Mouse (Mus musculus) MEL (cell line): ENCODE measurements around the gene Dop1b. TPM values are rescaled to one million over a fixed set of nuclear protein-coding genes. Genes with fewer than 3 reads are reported as not detected.

Experiments used
- DNase-seq: peaks from one replicate; pipeline ENCODE4 v3.0.0; 2011; ENCODE audit warnings: low read depth, low spot score
- H3K27ac ChIP-seq: 2 replicates; pipeline ENCODE4 v1.5.1; 2012; ENCODE audit warnings: low read depth, mild to moderate bottlenecking, control low read depth, low read length, moderate library complexity; ENCODE audit not compliant: control insufficient read depth
- H3K27me3 ChIP-seq, 2 experiments: fragments of 150-350 bp in 1 of 2; sonication (generic) in 1 of 2; 2 replicates each; pipeline ENCODE4 v1.6.1; 2012; ENCODE audit warnings: low read length in 2 of 2, mild to moderate bottlenecking in 2 of 2, improper control_type of control experiment in 1 of 2, moderate library complexity in 1 of 2; ENCODE audit not compliant: insufficient read depth in 2 of 2, control insufficient read depth in 1 of 2
- H3K36me3 ChIP-seq, 2 experiments: 2 replicates each; pipeline ENCODE4 v1.6.1; 2012 to 2014; ENCODE audit warnings: low read length in 2 of 2, improper control_type of control experiment in 1 of 2, inconsistent platforms in 1 of 2, mild to moderate bottlenecking in 1 of 2; ENCODE audit not compliant: insufficient read depth in 2 of 2, control insufficient read depth in 1 of 2
- H3K4me1 ChIP-seq, 2 experiments: fragments of 150-350 bp in 1 of 2; sonication (generic) in 1 of 2; 2 replicates each; pipeline ENCODE4 v1.6.1; 2012; ENCODE audit warnings: low read length in 2 of 2, improper control_type of control experiment in 1 of 2, mild to moderate bottlenecking in 1 of 2; ENCODE audit not compliant: insufficient read depth in 2 of 2, control insufficient read depth in 1 of 2
- H3K4me3 ChIP-seq, 2 experiments: fragments of 150-350 bp in 1 of 2; sonication (generic) in 1 of 2; 2 replicates each; pipeline ENCODE4 v1.5.1; 2012; ENCODE audit warnings: low read depth in 2 of 2, low read length in 2 of 2, mild to moderate bottlenecking in 2 of 2, moderate library complexity in 2 of 2, control low read depth in 1 of 2, improper control_type of control experiment in 1 of 2; ENCODE audit not compliant: control insufficient read depth in 1 of 2, insufficient read depth in 1 of 2
- H3K79me2 ChIP-seq: 2 replicates; pipeline ENCODE4 v1.6.1; 2012; ENCODE audit warnings: mild to moderate bottlenecking, low read length, moderate library complexity; ENCODE audit not compliant: control insufficient read depth, poor library complexity, insufficient read depth
- H3K9ac ChIP-seq: 2 replicates; pipeline ENCODE4 v1.6.1; 2012; ENCODE audit warnings: low read depth, mild to moderate bottlenecking, control low read depth, low read length, moderate library complexity; ENCODE audit not compliant: control insufficient read depth, poor library complexity, severe bottlenecking
- H3K9me3 ChIP-seq: fragments of 150-350 bp; sonication (generic); replicated peaks from 2 replicates; pipeline ENCODE4 v1.6.1; 2012; ENCODE audit warnings: mild to moderate bottlenecking, low read length, improper control_type of control experiment, moderate library complexity; ENCODE audit not compliant: insufficient read depth
- BHLHE40 ChIP-seq: IDR thresholded peaks from 2 replicates; pipeline ENCODE4 v1.6.1; 2012; ENCODE audit warnings: low read depth, mild to moderate bottlenecking, inconsistent platforms, low read length, improper control_type of control experiment, borderline replicate concordance
- CHD1 ChIP-seq: IDR thresholded peaks from 2 replicates; pipeline ENCODE4 v1.6.1; 2012; ENCODE audit warnings: low read depth, mild to moderate bottlenecking, inconsistent platforms, low read length, improper control_type of control experiment
- CTCF ChIP-seq, 3 experiments: IDR thresholded peaks in 2 of 3; conservative IDR thresholded peaks in 1 of 3; 2 replicates each; pipeline ENCODE4 v1.5.1; 2011 to 2012; ENCODE audit warnings: low read length in 3 of 3, low read depth in 2 of 3, mild to moderate bottlenecking in 2 of 3, improper control_type of control experiment in 1 of 3, inconsistent platforms in 1 of 3, mixed read lengths in 1 of 3, moderate library complexity in 1 of 3; ENCODE audit not compliant: control insufficient read depth in 1 of 3, insufficient read depth in 1 of 3, poor library complexity in 1 of 3, severe bottlenecking in 1 of 3
- E2F4 ChIP-seq: IDR thresholded peaks from 2 replicates; pipeline ENCODE4 v1.6.1; 2011; ENCODE audit warnings: low read depth, low read length, improper control_type of control experiment, borderline replicate concordance
- ELF1 ChIP-seq: IDR thresholded peaks from 2 replicates; pipeline ENCODE4 v1.6.1; 2014; ENCODE audit warnings: low read depth, mild to moderate bottlenecking, inconsistent platforms, low read length, improper control_type of control experiment, moderate library complexity
- EP300 ChIP-seq, 2 experiments: IDR thresholded peaks; 2 replicates each; pipeline ENCODE4 v1.6.1; 2011; ENCODE audit warnings: improper control_type of control experiment in 2 of 2, low read length in 2 of 2, low read depth in 1 of 2, mild to moderate bottlenecking in 1 of 2
- ETS1 ChIP-seq: IDR thresholded peaks from 2 replicates; pipeline ENCODE4 v1.6.1; 2012; ENCODE audit warnings: low read depth, mild to moderate bottlenecking, inconsistent platforms, low read length, improper control_type of control experiment, moderate library complexity
- GABPA ChIP-seq: IDR thresholded peaks from 2 replicates; pipeline ENCODE4 v1.6.1; 2012; ENCODE audit warnings: low read depth, mild to moderate bottlenecking, inconsistent platforms, low read length, improper control_type of control experiment, moderate library complexity
- JUND ChIP-seq: IDR thresholded peaks from 2 replicates; pipeline ENCODE4 v1.6.1; 2011; ENCODE audit warnings: low read depth, mild to moderate bottlenecking, improper control_type of control experiment, low read length
- KAT2A ChIP-seq: conservative IDR thresholded peaks from 2 replicates; pipeline ENCODE4 v1.6.1; 2012; ENCODE audit warnings: low read depth, low read length, improper control_type of control experiment, inconsistent platforms
- MAX ChIP-seq: IDR thresholded peaks from 2 replicates; pipeline ENCODE4 v1.6.1; 2011; ENCODE audit warnings: low read length, improper control_type of control experiment
- MAZ ChIP-seq: IDR thresholded peaks from 2 replicates; pipeline ENCODE4 v1.6.1; 2012; ENCODE audit warnings: low read depth, mild to moderate bottlenecking, inconsistent platforms, low read length, improper control_type of control experiment
- MEF2A ChIP-seq: IDR thresholded peaks from 2 replicates; pipeline ENCODE4 v1.6.1; 2014; ENCODE audit warnings: low read depth, mild to moderate bottlenecking, inconsistent platforms, low read length, improper control_type of control experiment; ENCODE audit not compliant: poor library complexity, insufficient replicate concordance, severe bottlenecking; ENCODE audit errors: extremely low read depth
- MXI1 ChIP-seq: IDR thresholded peaks from 2 replicates; pipeline ENCODE4 v1.6.1; 2011; ENCODE audit warnings: mild to moderate bottlenecking, low read depth, low read length, improper control_type of control experiment
- NELFE ChIP-seq: IDR thresholded peaks from 2 replicates; pipeline ENCODE4 v1.6.1; 2011; ENCODE audit warnings: low read depth, low read length, improper control_type of control experiment
- NRF1 ChIP-seq: IDR thresholded peaks from 2 replicates; pipeline ENCODE4 v1.6.1; 2014; ENCODE audit warnings: low read depth, mild to moderate bottlenecking, inconsistent platforms, low read length, improper control_type of control experiment, moderate library complexity; ENCODE audit not compliant: poor library complexity, insufficient read depth, severe bottlenecking
- POLR2A ChIP-seq, 2 experiments: IDR thresholded peaks; 2 replicates each; pipeline ENCODE4 v1.6.1; 2011 to 2012; ENCODE audit warnings: low read length in 2 of 2, mild to moderate bottlenecking in 2 of 2, control low read depth in 1 of 2, improper control_type of control experiment in 1 of 2, low read depth in 1 of 2, moderate library complexity in 1 of 2; ENCODE audit not compliant: control insufficient read depth in 1 of 2, insufficient read depth in 1 of 2, poor library complexity in 1 of 2
- POLR2AphosphoS2 ChIP-seq: IDR thresholded peaks from 2 replicates; pipeline ENCODE4 v1.6.1; 2011; ENCODE audit warnings: low read length, improper control_type of control experiment
- POLR2AphosphoS5 ChIP-seq: IDR thresholded peaks from 2 replicates; pipeline ENCODE4 v1.6.1; 2012; ENCODE audit warnings: low read depth, borderline replicate concordance, mild to moderate bottlenecking, inconsistent platforms, low read length, moderate library complexity, mixed read lengths
- RCOR1 ChIP-seq: IDR thresholded peaks from 2 replicates; pipeline ENCODE4 v1.6.1; 2012; ENCODE audit warnings: low read depth, mild to moderate bottlenecking, inconsistent platforms, low read length, improper control_type of control experiment
- SIN3A ChIP-seq: IDR thresholded peaks from 2 replicates; pipeline ENCODE4 v1.6.1; 2012; ENCODE audit warnings: low read length, improper control_type of control experiment, inconsistent platforms
- TAL1 ChIP-seq: IDR thresholded peaks from 2 replicates; pipeline ENCODE4 v1.6.1; 2012; ENCODE audit warnings: mild to moderate bottlenecking, inconsistent platforms, low read length, moderate library complexity, mixed read lengths
- TBP ChIP-seq: IDR thresholded peaks from 2 replicates; pipeline ENCODE4 v1.8.0; 2011; ENCODE audit warnings: low read depth, low read length, improper control_type of control experiment
- TCF12 ChIP-seq: IDR thresholded peaks from 2 replicates; pipeline ENCODE4 v1.6.1; 2014; ENCODE audit warnings: low read depth, mild to moderate bottlenecking, inconsistent platforms, low read length, improper control_type of control experiment, moderate library complexity
- UBTF ChIP-seq: IDR thresholded peaks from 2 replicates; pipeline ENCODE4 v1.6.1; 2012; ENCODE audit warnings: low read depth, mild to moderate bottlenecking, inconsistent platforms, low read length, improper control_type of control experiment, moderate library complexity, borderline replicate concordance; ENCODE audit not compliant: insufficient read depth
- USF2 ChIP-seq, 2 experiments: IDR thresholded peaks; 2 replicates each; pipeline ENCODE4 v1.6.1; 2011 to 2012; ENCODE audit warnings: improper control_type of control experiment in 2 of 2, low read length in 2 of 2, borderline replicate concordance in 1 of 2, inconsistent platforms in 1 of 2, low read depth in 1 of 2, mild to moderate bottlenecking in 1 of 2; ENCODE audit not compliant: insufficient read depth in 1 of 2
- ZMIZ1 ChIP-seq: IDR thresholded peaks from 2 replicates; pipeline ENCODE4 v1.6.1; 2012; ENCODE audit warnings: low read depth, mild to moderate bottlenecking, inconsistent platforms, low read length, improper control_type of control experiment, moderate library complexity
- polyA plus RNA-seq, 2 experiments: library from polyadenylated mRNA; stranded (reverse) in 1 of 2; unstranded in 1 of 2; fragments of >175 nt in 1 of 2; fragments of >200 nt in 1 of 2; gene quantifications; 2 replicates each; pipeline versions ENCODE4 v1.2.1 to v1.2.4; 2012; ENCODE audit warnings: low replicate concordance in 2 of 2, low read depth in 1 of 2; ENCODE audit not compliant: insufficient read length in 2 of 2, insufficient read depth in 1 of 2, missing spikeins in 1 of 2
- total RNA-seq: library from RNA; depleted of rRNA; stranded (reverse); fragments of 300-350 nt; gene quantifications from 2 replicates; pipeline ENCODE4 v1.2.3, GENCODE M21; 2012

Gene Dop1b
- total and polyA plus RNA-seq, 3 experiments = 5.8 to 11.3 TPM; not detected in 1

DNA sequence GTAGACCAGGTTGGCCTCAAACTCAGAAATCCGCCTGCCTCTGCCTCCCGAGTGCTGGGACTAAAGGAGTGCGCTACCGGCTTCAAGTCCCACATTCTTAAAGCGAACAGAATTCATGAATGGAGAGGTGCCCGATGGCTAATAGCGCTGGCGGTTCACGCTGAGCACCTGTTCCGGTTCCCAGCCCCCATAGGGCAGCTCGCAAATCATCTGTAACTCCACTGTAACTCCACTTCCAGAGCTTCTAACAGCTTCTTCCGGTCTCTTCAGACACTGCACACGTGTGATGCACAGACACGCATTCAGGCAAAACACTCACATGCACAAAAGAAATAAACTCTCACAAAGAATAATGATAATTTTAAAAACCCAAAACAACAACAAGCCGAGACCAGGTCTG is 117.8 kb downstream of the Dop1b start:
- H3K79me2 ChIP-seq = peaks cover 24% of the 10 kb centered on the region
- TF ChIP-seq MAZ = no peak
- TF ChIP-seq TBP = no peak
- no peak for TF ChIP-seq ZMIZ1
- no peak for TF ChIP-seq NRF1
- no peak for TF ChIP-seq TCF12
- no peak for TF ChIP-seq SIN3A
- TF ChIP-seq POLR2AphosphoS5 = no peak
- TF ChIP-seq MXI1 = no peak
- TF ChIP-seq ELF1 = no peak
- TF ChIP-seq JUND = no peak
- no peak for TF ChIP-seq USF2 (IDR thresholded peaks at IDR 0.05; ENCODE audit: borderline replicate concordance in 1 of 2, insufficient read depth in 1 of 2, low read depth in 1 of 2, low read length in 2 of 2)
- TF ChIP-seq UBTF = no peak
- TF ChIP-seq EP300 (IDR thresholded peaks at IDR 0.05; ENCODE audit: low read depth in 1 of 2, low read length in 2 of 2) = no peak
- no peak for TF ChIP-seq KAT2A
- TF ChIP-seq E2F4 = no peak
- no peak for TF ChIP-seq BHLHE40
- no peak for TF ChIP-seq MEF2A
- no peak for TF ChIP-seq POLR2AphosphoS2
- TF ChIP-seq NELFE = no peak
- TF ChIP-seq POLR2A (IDR thresholded peaks at IDR 0.05; ENCODE audit: control insufficient read depth in 1 of 2, insufficient read depth in 1 of 2, low read depth in 1 of 2, low read length in 2 of 2, poor library complexity in 1 of 2) = no peak
- H3K27ac ChIP-seq = no peak overlapping the region
- no peaks in the 10 kb centered on the region for H3K9me3 ChIP-seq
- no peaks in the 10 kb centered on the region for H3K27me3 ChIP-seq
- DNase-seq = no peak
- no peak overlapping the region for H3K9ac ChIP-seq
- H3K4me1 ChIP-seq = peaks cover 3 to 13% of the 10 kb centered on the region in 2 experiments
- H3K36me3 ChIP-seq = peaks cover 0 to 18% of the 10 kb centered on the region in 2 experiments; a peak in 2 of 4 replicates
- H3K4me3 ChIP-seq = no peak overlapping the region

DNA sequence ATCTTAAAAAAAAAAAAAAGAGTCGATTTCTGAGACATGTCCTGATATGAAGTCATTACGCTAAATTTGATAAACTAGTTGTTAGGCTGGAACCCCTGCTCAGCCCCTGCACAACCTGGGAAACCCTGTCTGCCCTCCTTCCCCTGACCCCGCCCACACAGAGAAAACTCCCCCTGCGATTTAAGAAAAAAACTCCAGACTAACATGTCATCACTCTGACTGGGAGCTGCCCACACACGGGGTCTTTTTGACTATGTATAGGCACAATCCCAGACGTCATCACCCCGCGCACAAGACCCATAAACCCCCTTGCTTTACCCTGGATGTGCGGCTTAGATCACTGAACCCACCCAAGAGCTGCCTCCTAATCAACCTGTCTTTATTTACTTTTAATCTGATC is 118.4 kb downstream of the Dop1b start:
- peaks cover 3 to 13% of the 10 kb centered on the region in 2 experiments for H3K4me1 ChIP-seq
- H3K9ac ChIP-seq = no peak overlapping the region
- no peak overlapping the region for H3K27ac ChIP-seq
- H3K27me3 ChIP-seq = no peaks in the 10 kb centered on the region
- no peak for DNase-seq
- H3K79me2 ChIP-seq = peaks cover 29% of the 10 kb centered on the region
- no peak overlapping the region for H3K4me3 ChIP-seq
- peaks cover 0 to 22% of the 10 kb centered on the region in 2 experiments; a peak in 2 of 4 replicates for H3K36me3 ChIP-seq
- H3K9me3 ChIP-seq = no peaks in the 10 kb centered on the region
- TF ChIP-seq ZMIZ1 (no peak), RCOR1 (no peak), TAL1 (no peak), JUND (no peak), CHD1 (no peak), MEF2A (no peak), MAX (no peak), SIN3A (no peak), CTCF (IDR thresholded peaks at IDR 0.05 in 2 of 3, conservative IDR thresholded peaks at IDR 0.05 in 1 of 3; ENCODE audit: control insufficient read depth in 1 of 3, insufficient read depth in 1 of 3, low read depth in 2 of 3, low read length in 3 of 3, poor library complexity in 1 of 3, severe bottlenecking in 1 of 3) (no peak), ETS1 (no peak), GABPA (no peak)
